Mouse (Mus musculus) forebrain, embryonic 13.5 days (tissue): Measurements from ENCODE around the gene Gm19410. TPM values are rescaled to one million over a fixed set of nuclear protein-coding genes. Genes with fewer than 3 reads are reported as not detected.

Experiments used
- ATAC-seq: fragments of 200-750 bp; cut with Nextera tagmentation; 2 replicates; pipeline ENCODE4 v1.8.0; 2017
- H3K27ac ChIP-seq: fragments of 300-500 bp; sonication (generic); 2 replicates; pipeline ENCODE4 v1.5.1; 2015; ENCODE audit warnings: inconsistent platforms, mild to moderate bottlenecking, moderate library complexity
- H3K27me3 ChIP-seq: fragments of 300-500 bp; sonication (generic); 2 replicates; pipeline ENCODE4 v1.6.1; 2015; ENCODE audit warnings: mild to moderate bottlenecking, inconsistent platforms
- H3K36me3 ChIP-seq: fragments of 300-500 bp; sonication (generic); 2 replicates; pipeline ENCODE4 v1.6.1; 2015; ENCODE audit warnings: mild to moderate bottlenecking, inconsistent platforms; ENCODE audit not compliant: poor library complexity, severe bottlenecking
- H3K4me1 ChIP-seq: fragments of 300-500 bp; sonication (generic); 2 replicates; pipeline ENCODE4 v1.6.1; 2015; ENCODE audit warnings: inconsistent platforms
- H3K4me2 ChIP-seq: fragments of 300-500 bp; sonication (generic); 2 replicates; pipeline ENCODE4 v1.6.1; 2015; ENCODE audit warnings: inconsistent platforms, mild to moderate bottlenecking, moderate library complexity
- H3K4me3 ChIP-seq: fragments of 300-500 bp; sonication (generic); 2 replicates; pipeline ENCODE4 v1.5.1; 2015; ENCODE audit warnings: mild to moderate bottlenecking, inconsistent platforms
- H3K9ac ChIP-seq: fragments of 300-500 bp; sonication (generic); 2 replicates; pipeline ENCODE4 v1.6.1; 2015; ENCODE audit warnings: mild to moderate bottlenecking, inconsistent platforms
- H3K9me3 ChIP-seq: fragments of 300-500 bp; sonication (generic); replicated peaks from 2 replicates; pipeline ENCODE4 v1.6.1; 2016; ENCODE audit warnings: inconsistent platforms
- WGBS: fragments of 180-500 bp; shearing (Covaris S2); methylation state at CpG from one replicate; pipeline ENCODE4 v1.1.7; 2015; 5-methylcytosine and 5-hydroxymethylcytosine counted together
- microRNA-seq: library from miRNA; unstranded; fragments of <30 nt; microRNA quantifications from one replicate; pipeline ENCODE4, GENCODE M21; 2016
- polyA plus RNA-seq: library from polyadenylated mRNA; unstranded; fragments of >200 nt; fragmentation: Nextera tagmentation; extraction: Ambion mirVana; gene quantifications from 2 replicates; pipeline ENCODE4 v1.2.1, GENCODE M21; 2015

The Gm19410 gene
- polyA plus RNA-seq = 0.04 and 0.09 TPM in 2 replicates

DNA sequence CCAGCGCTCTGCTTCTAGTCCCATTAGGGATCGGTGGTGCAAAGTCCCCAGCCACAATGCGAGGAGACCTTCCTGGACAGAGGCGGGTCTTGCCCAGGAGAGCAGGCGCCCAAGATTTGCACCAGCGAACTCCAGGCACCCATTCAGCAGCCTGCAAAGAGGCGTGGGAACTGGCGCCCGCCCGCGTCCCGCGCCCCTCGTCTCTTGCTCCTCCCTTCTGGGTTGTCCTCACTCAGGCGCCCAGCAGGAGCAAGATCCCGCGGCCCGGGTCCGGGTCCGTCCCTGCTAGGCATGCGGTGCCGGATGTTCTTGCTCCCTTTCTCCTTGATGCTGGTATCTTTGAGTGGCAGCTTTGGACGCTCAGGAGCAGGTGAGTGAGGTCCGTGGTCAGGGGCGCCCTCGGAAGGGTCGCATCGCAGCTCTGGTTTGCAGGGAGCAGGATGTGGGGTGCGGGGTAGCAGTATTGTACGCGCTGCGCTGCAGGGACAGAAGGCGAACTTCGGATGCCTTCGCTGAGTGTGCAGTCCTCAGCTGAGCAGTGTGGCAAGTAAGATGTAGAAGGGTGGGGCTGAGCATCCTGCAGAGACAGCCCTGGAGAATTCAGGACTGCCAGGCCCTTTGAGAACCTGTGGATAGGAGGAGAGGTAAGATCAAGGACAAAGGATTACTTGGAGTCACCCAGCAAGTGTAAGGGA lies at the start of gene Gm19410:
Gene Gm19410, plus strand, starts transcription at position 292 of the 695 bp plus-strand sequence.
- H3K4me2 ChIP-seq = peak within 1 kb of the TSS; percentile 93
- no peak within 1 kb of the TSS for H3K27ac ChIP-seq
- H3K9ac ChIP-seq = peak within 1 kb of the TSS; percentile 58
- H3K9me3 ChIP-seq = no peaks in the 10 kb centered on the region
- H3K36me3 ChIP-seq = no peaks in the 10 kb centered on the region
- H3K27me3 ChIP-seq = peaks cover 20% of the 10 kb centered on the region
- peak within 1 kb of the TSS; percentile 44 for H3K4me3 ChIP-seq
- peaks cover 12% of the 10 kb centered on the region for H3K4me1 ChIP-seq
- peak; percentile 55 for ATAC-seq
- WGBS = under 1% methylated on average over 34 of the region's 35 CpGs

GRCm38 (mm10) chr8:35730776-35731175 lies 34.8 kb upstream of the Gm19410 start:
- no peak overlapping the region for H3K27ac ChIP-seq
- H3K4me3 ChIP-seq = no peak overlapping the region
- H3K27me3 ChIP-seq = no peaks in the 10 kb centered on the region
- WGBS = 70% methylated on average over 3 of the region's 3 CpGs
- H3K36me3 ChIP-seq = no peaks in the 10 kb centered on the region
- H3K9me3 ChIP-seq = no peaks in the 10 kb centered on the region
- ATAC-seq = no peak
- H3K4me1 ChIP-seq = no peaks in the 10 kb centered on the region
- no peak overlapping the region for H3K9ac ChIP-seq
- no peak overlapping the region for H3K4me2 ChIP-seq

- ATAC-seq = no peak
- Histone ChIP-seq H3K9me3 (no peaks in the 10 kb centered on the region), H3K4me1 (no peaks in the 10 kb centered on the region)
These were observed 30.2 kb upstream of the Gm19410 start for GRCm38 (mm10) chr8:35735438-35735837.

DNA sequence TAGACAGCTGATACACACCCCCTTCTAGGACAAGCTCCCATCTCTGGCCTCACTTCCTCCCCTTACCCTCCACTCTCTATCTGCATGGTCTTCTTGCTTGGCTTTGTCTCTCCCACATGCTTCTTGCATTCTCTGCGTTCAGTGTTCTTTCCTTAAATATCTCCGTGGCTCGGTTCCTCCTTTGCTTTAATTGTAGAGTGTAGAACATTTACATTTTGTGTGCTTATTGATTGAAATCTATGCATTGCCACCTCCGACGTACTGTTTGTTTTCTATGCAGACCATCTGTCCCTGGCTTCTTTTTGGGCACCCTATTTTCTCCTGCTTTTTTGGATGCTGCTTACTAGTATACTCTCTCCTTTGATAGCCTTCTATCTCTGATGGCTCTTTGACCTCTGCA lies 9.4 kb upstream of the Gm19410 start:
- ATAC-seq = no peak
- H3K4me1 ChIP-seq = no peaks in the 10 kb centered on the region
- H3K9ac ChIP-seq = no peak overlapping the region
- H3K4me2 ChIP-seq = no peak overlapping the region
- H3K36me3 ChIP-seq = no peaks in the 10 kb centered on the region
- no peak overlapping the region for H3K4me3 ChIP-seq
- no peaks in the 10 kb centered on the region for H3K9me3 ChIP-seq
- H3K27ac ChIP-seq = no peak overlapping the region
- 90% methylated on average over 5 of the region's 5 CpGs for WGBS
- no peaks in the 10 kb centered on the region for H3K27me3 ChIP-seq

More at GRCm38 (mm10) chr8:35735438-35735837, 30.2 kb upstream of the Gm19410 start:
- H3K4me2 ChIP-seq = no peak overlapping the region
- H3K9ac ChIP-seq = no peak overlapping the region
- WGBS = 74% methylated on average over 3 of the region's 3 CpGs
- no peak overlapping the region for H3K27ac ChIP-seq
- no peaks in the 10 kb centered on the region for H3K36me3 ChIP-seq
- no peaks in the 10 kb centered on the region for H3K27me3 ChIP-seq
- no peak overlapping the region for H3K4me3 ChIP-seq

- peak; percentile 6; the same call in 1 of the 2 replicates for ATAC-seq
- Histone ChIP-seq H3K27ac (no peak overlapping the region), H3K36me3 (no peaks in the 10 kb centered on the region), H3K4me3 (peak overlapping the region; percentile 44), H3K27me3 (peaks cover 20% of the 10 kb centered on the region), H3K9ac (0 out of 2 replicates have a peak overlapping the region, but pooled peaks have one; percentile 58), H3K4me2 (peak overlapping the region; percentile 93), H3K4me1 (peaks cover 12% of the 10 kb centered on the region), H3K9me3 (no peaks in the 10 kb centered on the region)
- 4% methylated on average over 9 of the region's 9 CpGs for WGBS
These were observed 570 bp upstream of the Gm19410 start for GRCm38 (mm10) chr8:35765020-35765419.

GRCm38 (mm10) chr8:35773508-35773907 lies 7.9 kb downstream of the Gm19410 start:
- H3K4me1 ChIP-seq = no peaks in the 10 kb centered on the region
- H3K27me3 ChIP-seq = no peaks in the 10 kb centered on the region
- H3K4me3 ChIP-seq = no peak overlapping the region
- no peak overlapping the region for H3K27ac ChIP-seq
- H3K36me3 ChIP-seq = no peaks in the 10 kb centered on the region
- no peak overlapping the region for H3K4me2 ChIP-seq
- no peak overlapping the region for H3K9ac ChIP-seq
- no peak for ATAC-seq
- WGBS = 47% methylated on average over 7 of the region's 7 CpGs
- H3K9me3 ChIP-seq = no peaks in the 10 kb centered on the region

Small RNA genes lying within 50 kb of the gene (microRNA-seq; reads per million reads assigned to microRNA genes)
- not detected for gene Gm44474
